Mouse (Mus musculus): ENCODE data around the gene Arv1.
A peak's percentile ranks its signal among the peaks of the same experiment; 100 is the strongest.

Gene Arv1

DNA sequence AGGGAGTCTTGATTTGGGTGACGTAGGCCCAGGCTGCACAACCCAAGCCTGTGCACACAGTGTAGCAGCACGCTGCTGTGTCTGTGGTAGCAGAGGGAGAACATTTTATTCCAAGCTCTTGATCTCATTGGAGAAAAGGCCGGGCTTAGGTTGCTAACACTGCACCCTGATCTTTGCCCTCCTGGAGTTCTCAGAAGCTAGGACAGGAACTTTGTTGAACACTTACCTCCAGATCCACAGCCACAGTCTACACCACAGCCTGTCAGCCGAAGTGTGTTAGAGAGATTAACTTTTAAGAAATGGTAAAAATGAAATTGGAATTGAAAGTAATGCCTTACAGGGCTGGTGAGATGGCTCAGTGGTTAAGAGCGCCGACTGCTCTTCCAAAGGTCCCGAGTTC is 2.4 kb downstream of the Arv1 start:
- DNase-seq (ENCODE audit: low read depth), result no peak

- DNase-seq (ENCODE audit: low read depth), result no peak
These were observed 10.9 kb downstream of the Arv1 start for GRCm38 (mm10) chr8:124732828-124733227.

GRCm38 (mm10) chr8:124735371-124735911 is 13.5 kb downstream of the Arv1 start:
- no peak for DNase-seq (ENCODE audit: low read depth)

DNA sequence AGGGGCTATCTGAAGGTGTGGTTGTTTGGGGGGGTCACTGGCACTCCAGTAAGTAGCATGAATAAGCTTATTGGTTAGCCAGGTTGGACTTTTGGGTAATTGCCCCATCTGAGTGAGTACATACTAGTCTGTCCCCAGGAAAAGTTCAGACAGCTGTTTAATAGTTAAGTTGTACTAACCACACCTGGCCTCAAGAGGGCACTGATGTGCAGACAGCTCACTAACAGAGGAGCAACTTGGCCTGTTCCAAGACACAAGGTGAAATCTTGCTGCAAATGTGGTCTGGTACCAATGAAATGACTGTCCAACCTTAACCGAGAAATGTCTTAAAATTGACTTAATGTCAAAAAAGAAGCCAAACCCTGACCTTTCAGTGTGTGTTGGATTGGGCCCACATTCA is 17.3 kb downstream of the Arv1 start:
- no peak for DNase-seq (ENCODE audit: low read depth)

DNA sequence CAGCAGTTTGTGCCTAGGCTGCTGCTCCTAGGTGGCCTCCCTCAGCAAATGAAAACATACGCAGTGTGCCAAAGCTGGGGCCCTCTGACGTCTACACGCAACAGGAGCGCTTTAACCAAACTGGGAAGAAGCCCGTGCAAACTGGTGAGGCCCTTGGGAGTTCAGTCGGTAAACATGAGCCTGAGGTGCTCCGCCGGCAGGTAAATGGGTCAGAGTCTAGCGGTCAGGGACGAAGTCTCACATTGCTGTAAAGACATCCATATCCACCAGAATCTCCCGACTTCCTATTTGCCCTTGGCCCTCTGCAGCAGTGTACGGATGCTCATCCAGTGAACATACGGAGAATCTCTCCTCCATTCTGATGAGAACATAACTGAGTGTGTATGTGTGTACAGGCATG is 24.7 kb downstream of the Arv1 start:
- no peak for DNase-seq (ENCODE audit: low read depth)

- no peak for DNase-seq (ENCODE audit: low read depth)
These were observed 29.3 kb downstream of the Arv1 start for GRCm38 (mm10) chr8:124751191-124751590.

DNA sequence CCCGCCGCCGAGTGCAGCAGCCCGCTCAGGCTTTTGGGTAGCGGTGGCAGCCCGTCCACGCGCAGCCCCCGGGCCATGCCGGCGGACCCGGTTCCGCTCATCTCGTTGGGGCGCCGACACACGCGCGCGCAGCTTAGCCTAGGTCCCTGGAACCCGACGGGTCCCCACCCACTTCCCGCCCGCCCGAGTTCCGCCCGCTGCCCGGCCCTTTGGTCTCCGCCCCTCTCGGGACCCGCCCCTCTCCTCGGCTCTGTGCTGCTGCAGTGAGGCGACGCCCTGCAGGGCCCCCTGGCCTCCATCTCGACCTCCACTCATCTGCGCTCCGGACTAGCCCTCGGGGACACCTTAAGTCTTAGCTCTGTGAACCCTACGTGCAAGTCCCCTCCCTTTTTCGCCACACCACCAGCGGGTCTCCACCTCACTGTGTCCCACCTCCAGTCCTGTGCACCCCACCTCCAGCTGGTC is 29.8 kb downstream of the Arv1 start, which contains the start of gene Fam89a:
TSS of gene Fam89a (minus strand) at position 124 of the 465 bp plus-strand sequence.
- no peak for DNase-seq (ENCODE audit: low read depth)

DNA sequence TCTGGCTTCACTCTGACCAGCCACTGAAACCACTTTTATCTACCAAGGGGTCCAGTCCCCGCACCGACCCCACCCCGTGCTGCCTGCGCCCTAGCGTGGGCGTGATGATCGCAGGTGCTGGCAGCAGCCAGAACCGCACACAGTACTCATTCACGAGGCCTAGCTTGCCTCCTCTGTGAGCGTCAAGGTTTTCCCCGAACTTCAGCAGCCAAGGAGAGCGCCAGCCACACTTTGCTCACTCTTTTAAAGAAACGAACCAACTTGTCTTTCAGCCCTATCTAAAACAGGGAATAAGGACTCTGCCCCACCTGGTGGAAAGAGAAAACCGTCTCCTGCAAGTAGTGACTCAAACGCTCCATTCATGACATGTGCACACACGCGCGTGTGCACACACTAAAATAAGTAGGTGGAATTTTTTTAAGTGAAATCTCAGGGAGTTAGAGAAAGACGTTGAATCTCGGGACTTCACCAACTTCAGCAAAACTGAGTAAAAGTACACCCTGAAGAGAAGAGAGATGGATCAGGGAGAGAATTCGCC is 30.5 kb downstream of the Arv1 start:
- DNase-seq (ENCODE audit: low read depth), result no peak

GRCm38 (mm10) chr8:124754101-124754791 is 32.3 kb downstream of the Arv1 start:
- DNase-seq (ENCODE audit: low read depth), result no peak

- no peak for DNase-seq (ENCODE audit: low read depth)
These were observed 32.9 kb downstream of the Arv1 start for GRCm38 (mm10) chr8:124754792-124755190.

DNA sequence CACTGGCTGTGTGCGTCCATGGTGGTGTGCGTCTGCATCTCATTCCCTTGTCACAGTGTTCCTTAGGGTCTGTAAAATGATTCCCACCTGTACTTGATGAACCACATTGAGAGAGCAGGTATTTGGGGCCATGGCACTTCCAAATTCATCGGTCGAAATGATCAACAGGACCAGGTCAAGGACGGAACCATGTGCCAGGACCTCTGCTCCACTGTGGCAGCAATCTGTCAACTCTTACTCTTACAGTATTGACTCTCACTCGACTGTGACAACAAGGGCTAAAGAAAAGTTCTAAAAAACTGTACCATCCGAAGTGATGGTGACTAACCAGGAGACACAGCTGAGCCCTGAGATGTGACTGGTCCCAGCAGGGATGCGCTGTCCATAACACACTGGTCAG is 33.5 kb downstream of the Arv1 start:
- no peak for DNase-seq (ENCODE audit: low read depth)

DNA sequence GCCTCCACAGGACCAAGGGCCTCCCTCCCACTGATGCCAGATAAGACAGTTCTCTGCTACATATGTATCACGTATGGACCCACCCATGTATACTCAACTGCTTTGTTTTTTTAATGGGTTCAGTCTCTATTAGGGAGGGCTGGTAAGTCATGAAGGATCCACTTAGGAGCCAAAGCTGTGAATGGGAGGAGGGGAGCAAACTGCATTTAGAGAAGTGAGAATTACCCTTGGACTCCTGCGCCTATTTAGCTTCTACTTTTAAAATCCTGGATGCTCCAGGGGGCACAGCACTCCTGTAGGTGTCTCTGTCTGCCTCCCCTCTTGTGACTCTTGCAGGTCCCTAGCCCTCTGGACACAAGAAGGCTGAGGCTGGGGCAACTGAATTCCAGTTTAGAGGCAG is 34.2 kb downstream of the Arv1 start:
- DNase-seq (ENCODE audit: low read depth), result no peak

DNA sequence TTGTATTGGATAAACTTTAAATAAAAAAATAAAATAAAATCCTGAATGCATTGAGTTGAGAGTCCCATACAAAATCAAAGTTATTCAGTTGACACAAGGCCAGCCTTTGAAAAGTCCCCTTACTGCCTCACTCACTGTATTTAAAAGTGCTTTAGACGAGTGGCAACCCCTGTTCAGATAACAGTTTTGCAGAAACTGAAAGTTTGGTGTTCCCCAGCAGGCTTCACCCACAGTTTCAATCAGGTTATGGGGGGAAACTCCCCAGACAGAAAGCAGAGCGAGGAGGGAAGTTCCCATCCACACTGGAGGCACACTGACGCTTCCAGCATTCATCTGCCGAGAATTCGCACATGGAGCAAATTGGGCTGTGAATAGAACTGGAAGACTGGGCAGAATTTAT is 34.7 kb downstream of the Arv1 start:
- no peak for DNase-seq (ENCODE audit: low read depth)

DNA sequence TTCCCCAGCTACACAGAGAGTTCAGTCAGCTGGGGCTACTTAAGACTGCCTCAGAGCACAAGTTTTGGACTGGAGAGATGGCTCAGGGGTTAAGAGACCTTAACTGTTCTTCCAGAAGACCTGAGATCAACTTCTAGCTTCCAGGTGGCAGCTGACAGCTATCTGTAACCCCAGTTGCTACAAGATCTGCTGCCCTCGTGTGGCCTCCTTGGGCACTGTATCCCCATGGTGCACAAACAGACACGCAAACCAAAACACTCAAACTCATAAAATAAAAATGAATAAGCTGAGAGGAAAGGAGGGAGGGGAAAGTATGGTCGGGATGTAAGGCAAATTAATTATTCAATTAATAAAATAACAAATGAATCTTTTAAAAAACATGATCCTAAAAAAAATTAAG is 36.6 kb downstream of the Arv1 start:
- peak; percentile 44 for DNase-seq (ENCODE audit: low read depth)

DNA sequence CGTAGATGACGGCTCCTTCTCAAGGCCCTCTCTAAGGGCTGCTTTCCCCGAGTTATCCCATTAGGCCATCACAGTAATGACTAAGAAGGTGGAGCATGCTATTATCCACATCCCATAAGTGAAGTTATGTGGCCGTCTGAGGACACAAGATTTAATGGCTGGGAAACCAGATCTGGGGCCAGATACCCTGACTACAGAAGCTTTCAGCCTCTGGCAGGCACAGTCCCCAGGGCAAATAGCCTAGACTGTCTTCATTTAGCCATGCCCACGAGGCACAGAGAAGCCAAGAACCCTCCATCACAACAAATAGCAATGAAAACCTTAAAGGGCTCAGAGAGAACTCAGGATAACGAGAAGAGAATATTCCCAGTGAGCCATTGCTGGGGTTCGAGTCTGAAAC is 41.1 kb downstream of the Arv1 start:
- DNase-seq (ENCODE audit: low read depth), result no peak

- DNase-seq (ENCODE audit: low read depth), result no peak
These were observed 50.5 kb downstream of the Arv1 start for GRCm38 (mm10) chr8:124772389-124772788.

DNA sequence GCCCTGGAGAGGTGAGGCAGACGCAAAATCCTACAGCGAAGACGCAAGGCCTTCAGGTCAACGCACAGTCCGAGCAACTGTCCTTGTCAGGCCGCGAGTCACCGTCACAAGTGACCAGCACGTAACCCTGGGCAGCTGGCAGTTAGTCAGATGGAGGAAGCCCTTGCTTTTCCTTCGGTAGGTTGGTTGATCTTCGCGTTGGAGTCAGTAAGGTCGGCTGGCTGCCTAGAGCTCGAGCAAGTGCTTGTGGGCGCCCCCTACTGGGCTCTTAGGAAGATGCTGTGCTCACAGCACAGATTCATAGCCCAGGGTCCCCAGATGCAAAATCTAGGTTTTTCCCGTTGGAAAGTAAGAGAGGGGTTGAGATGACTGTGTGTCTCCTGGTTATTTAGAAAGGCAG is 53.8 kb downstream of the Arv1 start:
- DNase-seq (ENCODE audit: low read depth), result peak; percentile 80

DNA sequence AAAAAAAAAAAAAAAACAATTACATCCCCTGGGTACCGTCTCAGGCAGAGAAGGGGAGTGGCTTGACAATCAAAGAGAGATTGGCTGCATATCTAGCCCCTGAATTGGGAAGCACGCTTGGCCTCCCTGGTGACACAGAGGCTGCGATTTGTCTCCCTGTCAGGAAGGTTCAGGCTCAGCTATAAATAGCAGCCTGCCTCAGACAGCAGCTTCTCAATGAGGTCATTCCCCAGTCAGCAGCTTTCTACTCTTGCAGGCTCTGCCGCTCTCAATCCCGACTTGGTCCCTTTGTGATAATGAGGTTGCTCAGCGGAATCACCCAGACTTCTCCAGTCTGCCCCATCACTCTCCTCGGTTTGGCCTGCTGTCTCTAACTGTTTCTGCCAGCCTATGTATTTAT is 58.3 kb downstream of the Arv1 start:
- peak; percentile 38 for DNase-seq (ENCODE audit: low read depth)

- DNase-seq (ENCODE audit: low read depth), result no peak
These were observed 60.5 kb downstream of the Arv1 start for GRCm38 (mm10) chr8:124782431-124782830.

DNA sequence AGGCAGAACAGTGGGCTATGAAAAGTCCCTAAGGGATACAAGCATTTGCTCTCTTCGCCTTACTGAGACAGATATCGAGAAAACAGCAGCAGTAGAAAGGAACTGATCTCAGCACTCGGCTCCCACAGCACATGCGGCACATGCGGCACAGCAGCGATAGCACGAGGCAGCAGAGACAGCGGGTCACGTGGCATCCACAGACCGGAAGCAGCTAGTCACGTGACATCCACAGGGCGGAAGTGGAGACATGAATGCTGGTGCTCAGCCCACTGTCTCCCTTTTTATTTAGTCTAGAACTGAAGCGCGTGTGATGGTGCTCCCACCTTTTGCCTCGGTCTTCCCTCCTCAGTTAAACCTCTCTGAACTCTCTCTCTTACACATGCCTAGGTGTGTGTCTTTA is 61.3 kb downstream of the Arv1 start:
- no peak for DNase-seq (ENCODE audit: low read depth)
